Mouse (Mus musculus) heart, embryonic 15.5 days (tissue): ENCODE data around the gene Ric8b. TPM values are rescaled to one million over a fixed set of nuclear protein-coding genes. Genes with fewer than 3 reads are reported as not detected.

Experiments used
- ATAC-seq: fragments of 200-750 bp; cut with Nextera tagmentation; replicated peaks from 2 replicates; pipeline ENCODE4 v1.8.0; 2017; ENCODE audit warnings: low read depth, moderate TSS enrichment; ENCODE audit not compliant: insufficient number of reproducible peaks, insufficient read depth, low FRiP score
- H3K27ac ChIP-seq: fragments of 300-500 bp; sonication (generic); 2 replicates; pipeline ENCODE4 v1.5.1; 2015; ENCODE audit warnings: mild to moderate bottlenecking, inconsistent platforms
- H3K27me3 ChIP-seq: fragments of 300-500 bp; sonication (generic); 2 replicates; pipeline ENCODE4 v1.6.1; 2015; ENCODE audit warnings: inconsistent platforms
- H3K36me3 ChIP-seq: fragments of 300-500 bp; sonication (generic); 2 replicates; pipeline ENCODE4 v1.6.1; 2015; ENCODE audit warnings: mild to moderate bottlenecking, inconsistent platforms
- H3K4me1 ChIP-seq: fragments of 300-500 bp; sonication (generic); replicated peaks from 2 replicates; pipeline ENCODE4 v1.6.1; 2015; ENCODE audit warnings: inconsistent platforms
- H3K4me2 ChIP-seq: fragments of 300-500 bp; sonication (generic); 2 replicates; pipeline ENCODE4 v1.6.1; 2015; ENCODE audit warnings: inconsistent platforms, mild to moderate bottlenecking, moderate library complexity
- H3K4me3 ChIP-seq: fragments of 300-500 bp; sonication (generic); 2 replicates; pipeline ENCODE4 v1.5.1; 2015; ENCODE audit warnings: mild to moderate bottlenecking, inconsistent platforms
- H3K9ac ChIP-seq: fragments of 300-500 bp; sonication (generic); 2 replicates; pipeline ENCODE4 v1.6.1; 2015; ENCODE audit warnings: mild to moderate bottlenecking, inconsistent platforms
- H3K9me3 ChIP-seq: fragments of 300-500 bp; sonication (generic); replicated peaks from 2 replicates; pipeline ENCODE4 v1.6.1; 2016; ENCODE audit warnings: inconsistent platforms
- WGBS: fragments of 180-500 bp; shearing (Covaris S2); methylation state at CpG from one replicate; pipeline ENCODE4 v1.1.7; 2015; ENCODE audit warnings: mixed read lengths; 5-methylcytosine and 5-hydroxymethylcytosine counted together
- polyA plus RNA-seq: library from polyadenylated mRNA; unstranded; fragments of >200 nt; fragmentation: Nextera tagmentation; extraction: Ambion mirVana; gene quantifications from 2 replicates; pipeline ENCODE4 v1.2.1, GENCODE M21; 2015

Ric8b gene
- polyA plus RNA-seq, 1 experiment from 2014 or later = 13.6 TPM

DNA sequence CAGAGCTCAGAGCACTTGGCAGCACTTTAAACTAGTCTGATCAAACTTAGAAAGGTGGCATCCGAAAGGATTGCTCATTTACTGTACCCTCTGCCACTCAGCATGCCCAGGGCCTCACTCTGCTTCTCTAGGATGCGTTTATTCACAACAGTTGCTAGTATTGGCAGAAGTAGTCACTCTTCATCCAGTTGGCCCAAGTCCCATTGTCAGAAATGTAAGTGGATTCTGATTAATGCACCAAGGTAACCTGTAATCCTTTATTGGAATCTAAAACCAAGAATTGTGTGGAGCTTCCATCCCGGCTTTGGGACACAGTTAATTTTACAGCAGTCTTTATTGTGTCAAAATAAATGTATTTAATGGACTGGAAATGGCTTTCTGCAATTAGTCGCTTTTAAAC lies 76.9 kb downstream of the Ric8b start:
- H3K9ac ChIP-seq = no peak overlapping the region
- WGBS = 85% methylated on average over 4 of the region's 4 CpGs

DNA sequence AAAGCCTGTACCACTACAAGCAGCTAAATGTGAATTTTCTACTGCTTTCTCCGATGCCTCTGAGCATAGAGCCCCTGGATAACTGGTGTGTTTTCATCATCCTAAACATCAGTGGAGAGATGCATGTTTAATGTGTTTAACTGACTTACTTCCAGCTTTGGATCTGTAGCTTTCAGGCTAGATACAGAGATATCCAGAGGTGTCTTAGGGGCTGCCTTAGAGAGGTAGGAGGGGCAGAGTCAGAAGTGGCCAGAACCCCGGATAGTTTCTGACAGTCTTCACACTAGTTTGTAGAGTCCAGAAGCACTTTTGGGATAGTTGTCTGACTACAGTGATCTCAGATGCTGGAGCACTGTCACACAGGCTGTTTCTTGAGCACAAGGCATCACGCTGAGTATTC lies 77.6 kb downstream of the Ric8b start:
- H3K4me2 ChIP-seq = no peak overlapping the region
- 84% methylated on average over 3 of the region's 3 CpGs for WGBS

More for the DNA sequence above, 76.9 kb downstream of the Ric8b start:
- Histone ChIP-seq H3K27ac (no peak overlapping the region), H3K4me2 (no peak overlapping the region), H3K4me1 (peaks cover 16% of the 10 kb centered on the region), H3K36me3 (peaks cover 9% of the 10 kb centered on the region), H3K9me3 (no peaks in the 10 kb centered on the region), H3K27me3 (no peaks in the 10 kb centered on the region), H3K4me3 (no peak overlapping the region)
- no peak for ATAC-seq

GRCm38 (mm10) chr10:84996366-84996765 lies 79.0 kb downstream of the Ric8b start:
- H3K4me2 ChIP-seq = no peak overlapping the region
- H3K27me3 ChIP-seq = no peaks in the 10 kb centered on the region
- ATAC-seq = no peak
- peaks cover 16% of the 10 kb centered on the region for H3K4me1 ChIP-seq
- H3K9ac ChIP-seq = no peak overlapping the region
- no peak overlapping the region for H3K27ac ChIP-seq
- 54% methylated on average over 6 of the region's 6 CpGs for whole genome bisulfite sequencing
- no peaks in the 10 kb centered on the region for H3K9me3 ChIP-seq
- no peak overlapping the region for H3K4me3 ChIP-seq
- peaks cover 9% of the 10 kb centered on the region for H3K36me3 ChIP-seq

More for the DNA sequence above, 77.6 kb downstream of the Ric8b start:
- peaks cover 9% of the 10 kb centered on the region for H3K36me3 ChIP-seq
- no peaks in the 10 kb centered on the region for H3K9me3 ChIP-seq
- H3K27me3 ChIP-seq = no peaks in the 10 kb centered on the region
- no peak for ATAC-seq
- no peak overlapping the region for H3K27ac ChIP-seq
- no peak overlapping the region for H3K4me3 ChIP-seq
- H3K9ac ChIP-seq = no peak overlapping the region
- H3K4me1 ChIP-seq = peaks cover 16% of the 10 kb centered on the region

DNA sequence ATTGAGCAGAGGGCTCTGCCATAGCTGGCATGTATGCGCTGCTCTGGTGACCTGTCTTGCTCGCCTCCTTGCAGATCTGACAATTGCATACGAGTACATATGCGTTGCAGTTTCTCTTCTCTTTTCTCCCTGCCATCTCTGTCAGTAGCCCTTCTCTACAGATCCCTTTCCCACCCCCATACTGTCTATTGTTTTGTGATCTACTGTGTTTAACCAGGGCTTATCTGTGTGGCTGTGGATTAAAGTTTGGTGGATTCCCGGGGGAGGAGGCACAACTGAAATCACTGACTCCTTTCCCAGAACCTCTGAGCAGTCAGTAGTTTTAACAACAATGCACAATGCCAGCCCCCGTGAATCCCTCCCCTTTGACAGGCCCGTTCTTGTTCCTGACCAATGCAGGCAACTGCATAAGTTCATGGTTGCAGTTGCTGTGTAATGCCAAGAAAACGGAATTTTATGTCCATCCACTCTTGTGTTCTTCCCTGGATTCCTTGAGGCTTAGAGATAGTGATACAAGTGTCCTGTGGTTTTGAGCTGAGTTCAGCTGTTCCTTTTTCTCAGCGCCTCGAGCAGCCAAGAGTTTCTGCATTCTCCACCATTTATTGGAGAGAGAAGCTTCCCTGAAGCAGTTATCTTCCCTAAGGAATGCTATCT lies 80.3 kb downstream of the Ric8b start:
- Histone ChIP-seq H3K36me3 (0 out of 2 replicates have a peak, but pooled peaks cover 2% of the 10 kb centered on the region), H3K9me3 (no peaks in the 10 kb centered on the region), H3K9ac (no peak overlapping the region), H3K4me3 (no peak overlapping the region), H3K27me3 (no peaks in the 10 kb centered on the region), H3K4me1 (peaks cover 25% of the 10 kb centered on the region), H3K27ac (0 out of 2 replicates have a peak overlapping the region, but pooled peaks have one; percentile 20), H3K4me2 (no peak overlapping the region)
- no peak for ATAC-seq
- 56% methylated on average over 10 of the region's 10 CpGs for WGBS

DNA sequence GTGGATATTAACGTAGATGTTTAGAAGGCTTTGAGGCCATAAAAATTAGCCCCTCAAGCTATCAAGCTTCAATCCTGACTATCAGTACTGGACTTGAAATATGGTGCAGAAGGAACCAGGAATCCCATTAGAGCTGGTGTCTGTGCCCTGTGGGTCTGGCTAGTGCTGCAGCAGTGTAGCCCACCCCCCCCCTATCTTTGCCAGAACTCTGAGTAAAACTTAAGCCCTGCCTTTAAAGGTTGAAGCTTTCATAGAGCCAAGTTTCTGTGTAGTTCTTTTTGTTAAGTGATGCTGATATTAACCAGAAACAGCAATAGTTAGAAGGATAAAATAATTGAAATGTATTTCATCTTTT lies 80.8 kb downstream of the Ric8b start:
- H3K9me3 ChIP-seq = no peaks in the 10 kb centered on the region
- ATAC-seq = no peak
- H3K4me2 ChIP-seq = no peak overlapping the region
- H3K27ac ChIP-seq = 0 out of 2 replicates have a peak overlapping the region, but pooled peaks have one; percentile 20
- H3K4me3 ChIP-seq = no peak overlapping the region
- no peak overlapping the region for H3K9ac ChIP-seq
- H3K4me1 ChIP-seq = peaks cover 27% of the 10 kb centered on the region
- H3K36me3 ChIP-seq = no peaks in the 10 kb centered on the region
- H3K27me3 ChIP-seq = no peaks in the 10 kb centered on the region
- WGBS = 66% methylated on average over 1 of the region's 1 CpGs

GRCm38 (mm10) chr10:85001920-85002319 lies 84.5 kb downstream of the Ric8b start:
- H3K9ac ChIP-seq = no peak overlapping the region
- H3K4me1 ChIP-seq = peaks cover 37% of the 10 kb centered on the region
- 49% methylated on average over 7 of the region's 7 CpGs for WGBS
- H3K36me3 ChIP-seq = no peaks in the 10 kb centered on the region
- H3K27ac ChIP-seq = peak overlapping the region; percentile 57
- no peaks in the 10 kb centered on the region for H3K9me3 ChIP-seq
- no peaks in the 10 kb centered on the region for H3K27me3 ChIP-seq
- peak; percentile 83; the same call in 1 of the 2 replicates for ATAC-seq
- no peak overlapping the region for H3K4me2 ChIP-seq
- H3K4me3 ChIP-seq = no peak overlapping the region

DNA sequence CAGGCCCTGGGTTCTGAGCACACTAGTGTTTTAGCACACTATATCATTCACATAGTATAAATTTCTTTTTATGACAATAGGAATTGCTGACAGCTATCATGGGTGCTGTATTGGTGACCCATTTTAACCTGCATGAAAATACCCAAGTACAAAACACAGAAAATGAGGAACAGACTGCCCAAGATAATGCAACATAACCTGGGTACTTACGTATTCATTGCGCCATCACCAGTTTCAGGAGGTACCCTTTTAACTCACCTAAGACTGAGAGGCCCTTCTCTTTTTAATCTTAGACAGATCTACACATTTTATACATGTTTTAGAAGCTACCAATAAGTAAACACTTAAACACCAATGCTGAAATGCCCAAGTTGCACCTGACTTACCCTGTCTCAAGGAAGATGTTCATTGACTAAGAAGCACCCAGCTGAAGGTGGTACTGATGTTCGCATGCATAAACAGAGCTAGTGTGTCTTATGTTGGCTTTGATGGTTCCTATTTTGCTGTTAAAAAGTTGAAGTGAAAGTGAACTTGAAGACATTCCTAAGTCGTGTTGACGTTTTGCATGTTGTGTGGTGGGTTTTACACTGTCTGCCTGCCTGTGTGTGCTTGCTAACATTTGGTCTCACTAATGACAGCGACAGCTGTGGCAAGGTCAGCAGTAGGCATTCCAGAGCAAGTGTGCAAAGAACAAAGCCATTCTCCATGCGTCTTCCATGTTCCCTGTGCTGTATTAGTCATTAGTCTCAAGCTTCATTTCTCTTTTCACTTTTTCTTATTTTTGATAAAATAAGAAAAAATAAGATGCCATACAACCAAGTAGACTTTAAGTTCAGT lies 86.0 kb downstream of the Ric8b start:
- no peak overlapping the region for H3K4me3 ChIP-seq
- no peaks in the 10 kb centered on the region for H3K27me3 ChIP-seq
- H3K4me2 ChIP-seq = no peak overlapping the region
- H3K36me3 ChIP-seq = no peaks in the 10 kb centered on the region
- no peaks in the 10 kb centered on the region for H3K9me3 ChIP-seq
- H3K27ac ChIP-seq = no peak overlapping the region
- H3K9ac ChIP-seq = no peak overlapping the region
- peaks cover 24% of the 10 kb centered on the region for H3K4me1 ChIP-seq
- 79% methylated on average over 7 of the region's 7 CpGs for WGBS
- ATAC-seq = no peak

DNA sequence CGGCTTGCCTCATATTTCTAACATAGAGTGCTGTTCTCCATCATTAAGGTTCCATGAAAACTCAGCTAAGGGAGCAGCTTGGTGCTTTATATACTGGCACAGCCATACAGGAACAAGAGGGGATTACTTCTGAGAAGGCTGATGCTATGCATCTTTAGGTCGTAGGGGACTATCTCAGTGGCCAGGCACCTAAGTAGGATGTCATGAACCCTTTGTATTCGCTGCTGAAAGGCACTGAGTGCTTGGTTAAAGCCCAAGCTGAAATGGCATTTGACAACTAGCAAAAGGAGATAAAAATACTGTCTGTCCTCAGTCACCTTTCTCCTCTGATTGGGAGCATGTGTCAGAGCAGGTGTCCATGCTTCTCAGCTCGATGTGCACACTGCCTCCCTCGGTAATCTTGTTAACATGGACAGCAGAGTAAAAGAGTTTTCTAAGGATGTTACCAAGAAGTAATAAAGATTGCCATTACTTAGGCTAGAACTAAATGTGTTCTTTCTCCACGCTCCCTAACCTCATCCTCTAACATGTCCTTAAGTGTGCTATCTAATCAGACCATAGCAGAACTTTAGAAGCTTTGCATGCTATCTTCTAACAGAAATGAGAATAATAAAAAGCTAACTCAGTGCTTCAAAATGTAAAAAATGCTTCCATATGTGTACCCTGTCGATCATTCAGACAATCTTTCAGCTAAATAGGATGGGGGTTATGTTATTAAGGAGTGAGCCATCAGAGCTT lies 89.3 kb downstream of the Ric8b start:
- peaks cover 23% of the 10 kb centered on the region for H3K4me1 ChIP-seq
- H3K27me3 ChIP-seq = no peaks in the 10 kb centered on the region
- H3K9me3 ChIP-seq = no peaks in the 10 kb centered on the region
- 53% methylated on average over 7 of the region's 7 CpGs for WGBS
- H3K36me3 ChIP-seq = no peaks in the 10 kb centered on the region; the same call in 1 of the 2 replicates
- no peak overlapping the region for H3K9ac ChIP-seq
- no peak for ATAC-seq
- no peak overlapping the region for H3K27ac ChIP-seq
- H3K4me3 ChIP-seq = no peak overlapping the region
- H3K4me2 ChIP-seq = no peak overlapping the region

DNA sequence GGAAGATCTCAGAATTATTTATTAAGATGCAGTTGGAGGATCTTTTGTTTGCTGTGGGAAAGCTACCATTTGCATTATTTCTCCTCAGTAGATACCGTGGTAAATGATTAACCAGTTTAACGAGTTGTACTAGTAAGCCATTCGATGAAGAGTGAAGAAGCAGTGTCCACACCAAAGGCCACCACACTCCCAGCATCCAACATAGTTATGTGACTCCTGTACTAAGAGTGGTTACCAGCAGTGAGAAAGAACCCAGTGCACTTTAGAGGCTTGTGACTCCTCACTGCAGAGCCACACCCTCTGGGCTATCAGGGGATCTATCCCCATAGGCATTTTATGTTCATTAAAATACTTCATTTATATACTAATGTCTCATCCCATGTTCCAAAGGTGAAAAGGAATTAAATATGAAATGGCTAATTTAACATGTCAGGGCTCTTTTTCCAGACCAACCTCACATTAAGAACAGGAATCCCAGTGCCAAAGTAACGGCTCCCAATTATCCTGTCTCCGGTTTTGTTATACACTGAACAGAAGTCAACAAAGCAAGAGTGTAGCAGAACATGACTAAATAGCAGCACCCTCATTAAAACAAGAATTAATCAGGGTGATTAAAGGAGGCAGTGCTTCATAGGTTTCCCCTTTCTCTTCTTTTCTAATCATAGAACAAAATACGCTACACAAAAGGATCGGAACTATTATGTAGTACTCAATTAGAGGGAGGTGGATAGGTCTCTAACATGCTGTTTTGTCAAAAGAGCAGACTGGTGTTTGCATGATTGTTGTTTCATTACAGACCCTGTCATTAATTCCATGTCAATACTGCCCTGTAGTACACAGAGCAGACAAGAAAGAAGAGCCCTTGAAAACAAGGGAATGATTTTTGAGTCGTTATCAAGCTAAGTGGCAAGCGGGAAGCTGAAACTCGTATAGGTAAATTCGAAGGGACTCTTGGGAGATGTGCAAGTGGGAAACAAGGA lies 90.7 kb downstream of the Ric8b start:
- H3K36me3 ChIP-seq = no peaks in the 10 kb centered on the region; the same call in 1 of the 2 replicates

GRCm38 (mm10) chr10:85011066-85011465 lies 93.7 kb downstream of the Ric8b start:
- Histone ChIP-seq H3K9me3 (no peaks in the 10 kb centered on the region), H3K4me1 (peaks cover 6% of the 10 kb centered on the region), H3K36me3 (peaks cover 12% of the 10 kb centered on the region; the same call in 1 of the 2 replicates), H3K27ac (no peak overlapping the region), H3K9ac (no peak overlapping the region), H3K4me3 (no peak overlapping the region), H3K27me3 (no peaks in the 10 kb centered on the region), H3K4me2 (no peak overlapping the region)
- 80% methylated on average over 2 of the region's 2 CpGs for WGBS
- no peak for ATAC-seq

More for the DNA sequence above, 90.7 kb downstream of the Ric8b start:
- no peaks in the 10 kb centered on the region for H3K9me3 ChIP-seq
- no peak for ATAC-seq
- H3K4me1 ChIP-seq = peaks cover 12% of the 10 kb centered on the region
- H3K4me3 ChIP-seq = no peak overlapping the region
- no peak overlapping the region for H3K4me2 ChIP-seq
- no peak overlapping the region for H3K9ac ChIP-seq
- 87% methylated on average over 11 of the region's 11 CpGs for WGBS
- H3K27ac ChIP-seq = no peak overlapping the region
- no peaks in the 10 kb centered on the region for H3K27me3 ChIP-seq
